ENCODE assay signal across 9 mouse cellular contexts in genomic region chr16:17803675-17804448, GRCm38 (mm10). TPM values are rescaled to one million over a fixed set of nuclear protein-coding genes. Genes with fewer than 3 reads are reported as not detected.
A peak's percentile ranks its signal among the peaks of the same experiment; 100 is the strongest.
DNase-seq lines count a peak whose midpoint lies in the region; ATAC-seq and TF ChIP-seq lines count a peak whose summit lies in the region.
"Had no signal": no experiment of that assay in that cellular context is flagged by ENCODE, and none has a peak within 500 bp of the region (broad histone marks: within the 10 kb centered on the region; RNA-seq: fewer than 3 reads in every experiment).

No protein-coding gene starts in this region.

- peaks cover 12% of the 10 kb centered on the region for H3K36me3 ChIP-seq in kidney, embryonic 14.5 days (ENCODE audit: control insufficient read depth, insufficient read depth, low read length)
- peaks cover 33% of the 10 kb centered on the region for H3K36me3 ChIP-seq in embryonic facial prominence, embryonic 10.5 days (replicated peaks)
- no peaks in the 10 kb centered on the region for H3K36me3 ChIP-seq in hindbrain, embryonic 16.5 days (ENCODE audit: control insufficient read depth, insufficient read depth, low read length)
- no peaks in the 10 kb centered on the region for H3K36me3 ChIP-seq in midbrain, postnatal 0 days (ENCODE audit: insufficient read depth, low read length)

- no peak overlapping the region for H3K27ac ChIP-seq in kidney, embryonic 14.5 days (ENCODE audit: low read depth, low read length)
- peak overlapping the region; percentile 66; the same call in 1 of the 2 replicates for H3K27ac ChIP-seq in embryonic facial prominence, embryonic 10.5 days (replicated peaks)
- H3K27ac ChIP-seq in hindbrain, embryonic 16.5 days (ENCODE audit: low read depth, low read length) = no peak overlapping the region
- no peak overlapping the region for H3K27ac ChIP-seq in midbrain, postnatal 0 days (ENCODE audit: low read depth, low read length)

- H3K9ac ChIP-seq in kidney, embryonic 14.5 days (ENCODE audit: low read depth, low read length) = 0 out of 2 replicates have a peak overlapping the region, but pooled peaks have one; percentile 18
- H3K9ac ChIP-seq in hindbrain, embryonic 16.5 days (ENCODE audit: low read depth, low read length) = peak overlapping the region; percentile 48; the same call in 1 of the 2 replicates
- H3K9ac ChIP-seq in midbrain, postnatal 0 days (replicated peaks; ENCODE audit: low read length, poor library complexity, severe bottlenecking) = 0 out of 2 replicates have a peak overlapping the region, but pooled peaks have one; percentile 24

- TF ChIP-seq CTCF in midbrain, postnatal 0 days (IDR thresholded peaks at IDR 0.05) = no peak

- peak overlapping the region; percentile 50 for H3K4me2 ChIP-seq in kidney, embryonic 14.5 days (replicated peaks; ENCODE audit: low read depth, low read length)
- H3K4me2 ChIP-seq in hindbrain, embryonic 16.5 days (ENCODE audit: low read length) = peak overlapping the region; percentile 75
- peak overlapping the region; percentile 75 for H3K4me2 ChIP-seq in midbrain, postnatal 0 days (ENCODE audit: low read depth, low read length, poor library complexity, severe bottlenecking)

- no peak for DNase-seq in kidney, adult 11 months
- DNase-seq in embryonic facial prominence, embryonic 10.5 days (ENCODE audit: low spot score) = no peak
- DNase-seq in midbrain, postnatal 0 days (ENCODE audit: low spot score) = no peak
- DNase-seq in thymus, postnatal 0 days (ENCODE audit: low spot score) = no peak
- no peak for DNase-seq in kidney, adult 8-10 months

- H3K4me3 ChIP-seq in kidney, embryonic 14.5 days (ENCODE audit: low read length) = peak overlapping the region; percentile 33
- peak overlapping the region; percentile 56 for H3K4me3 ChIP-seq in embryonic facial prominence, embryonic 10.5 days
- peak overlapping the region; percentile 43 for H3K4me3 ChIP-seq in hindbrain, embryonic 16.5 days (ENCODE audit: low read length)
- peak overlapping the region; percentile 41 for H3K4me3 ChIP-seq in midbrain, postnatal 0 days (ENCODE audit: low read depth, low read length)
- H3K4me3 ChIP-seq: myocyte had no signal

- H3K4me1 ChIP-seq in kidney, embryonic 14.5 days (ENCODE audit: control insufficient read depth, insufficient read depth, low read length) = peaks cover 51% of the 10 kb centered on the region
- peaks cover 90% of the 10 kb centered on the region for H3K4me1 ChIP-seq in embryonic facial prominence, embryonic 10.5 days
- peaks cover 42% of the 10 kb centered on the region for H3K4me1 ChIP-seq in hindbrain, embryonic 16.5 days (ENCODE audit: control insufficient read depth, insufficient read depth, low read depth, low read length)
- peaks cover 31% of the 10 kb centered on the region for H3K4me1 ChIP-seq in midbrain, postnatal 0 days (ENCODE audit: insufficient read depth, low read length)

- peaks cover 68% of the 10 kb centered on the region for H3K27me3 ChIP-seq in kidney, embryonic 14.5 days (ENCODE audit: control insufficient read depth, insufficient read depth, low read length)
- H3K27me3 ChIP-seq in embryonic facial prominence, embryonic 10.5 days (replicated peaks; ENCODE audit: low read depth, poor library complexity, severe bottlenecking) = peaks cover 96% of the 10 kb centered on the region
- peaks cover 60% of the 10 kb centered on the region for H3K27me3 ChIP-seq in hindbrain, embryonic 16.5 days (replicated peaks; ENCODE audit: control insufficient read depth, insufficient read depth, low read length)
- peaks cover 67% of the 10 kb centered on the region for H3K27me3 ChIP-seq in midbrain, postnatal 0 days (ENCODE audit: insufficient read depth, low read length)

- ATAC-seq in kidney, embryonic 14.5 days (ENCODE audit: low FRiP score, low TSS enrichment) = no peak
- no peak for ATAC-seq in hindbrain, embryonic 16.5 days
- no peak for ATAC-seq in midbrain, postnatal 0 days (ENCODE audit: low FRiP score)
- ATAC-seq in cerebellum, adult (ENCODE audit: insufficient number of reproducible peaks, low FRiP score, low TSS enrichment) = no peak

- H3K9me3 ChIP-seq in kidney, embryonic 14.5 days (ENCODE audit: control insufficient read depth, low read length) = no peaks in the 10 kb centered on the region
- H3K9me3 ChIP-seq in embryonic facial prominence, embryonic 10.5 days = no peaks in the 10 kb centered on the region
- H3K9me3 ChIP-seq in hindbrain, embryonic 16.5 days (ENCODE audit: control insufficient read depth, low read length) = no peaks in the 10 kb centered on the region
- no peaks in the 10 kb centered on the region for H3K9me3 ChIP-seq in midbrain, postnatal 0 days (ENCODE audit: low read length)

- WGBS in kidney, embryonic 14.5 days = 21% methylated on average over 33 of the region's 33 CpGs
- 10% methylated on average over 33 of the region's 33 CpGs for WGBS in embryonic facial prominence, embryonic 10.5 days
- WGBS in hindbrain, embryonic 16.5 days = 9% methylated on average over 33 of the region's 33 CpGs
- WGBS in midbrain, postnatal 0 days = 9% methylated on average over 33 of the region's 33 CpGs

RNA-seq across cellular contexts. Expression of gene Scarf2, which starts 6.8 kb away (rescaled TPM):
- polyA plus RNA-seq in kidney, embryonic 14.5 days (2014; fragmentation: Nextera tagmentation; extraction: Ambion mirVana) = 17.2 and 19.6 TPM in 2 replicates
- polyA plus RNA-seq in embryonic facial prominence, embryonic 10.5 days (2016; fragmentation: Nextera tagmentation; extraction: Ambion mirVana) = 9.3 and 10.5 TPM in 2 replicates
- polyA plus RNA-seq in hindbrain, embryonic 16.5 days (2015; fragmentation: Nextera tagmentation; extraction: Ambion mirVana) = 1.4 TPM in 2 replicates
- total RNA-seq in midbrain, postnatal 0 days (2014; rRNA removed) = 8.5 and 12.6 TPM in 2 replicates
- polyA plus RNA-seq in midbrain, postnatal 0 days (2015; fragmentation: Nextera tagmentation; extraction: Ambion mirVana) = 2.1 and 2.4 TPM in 2 replicates
- polyA plus RNA-seq in thymus, postnatal 0 days (2015; fragmentation: Nextera tagmentation; extraction: Ambion mirVana) = 3.6 and 4.3 TPM in 2 replicates

RNA-seq across cellular contexts. Expression of gene B830017H08Rik, which starts 29.1 kb away (rescaled TPM):
- not detected in 2 replicates for polyA plus RNA-seq in kidney, embryonic 14.5 days (2014; fragmentation: Nextera tagmentation; extraction: Ambion mirVana)
- polyA plus RNA-seq in embryonic facial prominence, embryonic 10.5 days (2016; fragmentation: Nextera tagmentation; extraction: Ambion mirVana) = not detected in 2 replicates
- 3.3 and 3.9 TPM in 2 replicates for polyA plus RNA-seq in hindbrain, embryonic 16.5 days (2015; fragmentation: Nextera tagmentation; extraction: Ambion mirVana)
- 7.0 and 13.5 TPM in 2 replicates for total RNA-seq in midbrain, postnatal 0 days (2014; rRNA removed)
- 7.8 and 8.5 TPM in 2 replicates for polyA plus RNA-seq in midbrain, postnatal 0 days (2015; fragmentation: Nextera tagmentation; extraction: Ambion mirVana)
- not detected in 2 replicates for polyA plus RNA-seq in thymus, postnatal 0 days (2015; fragmentation: Nextera tagmentation; extraction: Ambion mirVana)

RNA-seq across cellular contexts. Expression of gene Car15, which starts 34.3 kb away (rescaled TPM):
- 2.7 and 2.9 TPM in 2 replicates for polyA plus RNA-seq in kidney, embryonic 14.5 days (2014; fragmentation: Nextera tagmentation; extraction: Ambion mirVana)
- polyA plus RNA-seq in embryonic facial prominence, embryonic 10.5 days (2016; fragmentation: Nextera tagmentation; extraction: Ambion mirVana) = 2.5 and 4.1 TPM in 2 replicates
- 3.5 and 3.8 TPM in 2 replicates for polyA plus RNA-seq in hindbrain, embryonic 16.5 days (2015; fragmentation: Nextera tagmentation; extraction: Ambion mirVana)
- 2.4 and 12.8 TPM in 2 replicates for total RNA-seq in midbrain, postnatal 0 days (2014; rRNA removed)
- 1.7 and 2.0 TPM in 2 replicates for polyA plus RNA-seq in midbrain, postnatal 0 days (2015; fragmentation: Nextera tagmentation; extraction: Ambion mirVana)
- polyA plus RNA-seq in thymus, postnatal 0 days (2015; fragmentation: Nextera tagmentation; extraction: Ambion mirVana) = 0.83 and 1.3 TPM in 2 replicates

RNA-seq across cellular contexts. Expression of gene Klhl22, which starts 44.4 kb away (rescaled TPM):
- 42.6 and 70.3 TPM in 2 replicates for polyA plus RNA-seq in kidney, embryonic 14.5 days (2014; fragmentation: Nextera tagmentation; extraction: Ambion mirVana)
- 64.9 and 72.8 TPM in 2 replicates for polyA plus RNA-seq in embryonic facial prominence, embryonic 10.5 days (2016; fragmentation: Nextera tagmentation; extraction: Ambion mirVana)
- 90.2 and 98.7 TPM in 2 replicates for polyA plus RNA-seq in hindbrain, embryonic 16.5 days (2015; fragmentation: Nextera tagmentation; extraction: Ambion mirVana)
- 150 and 156 TPM in 2 replicates for total RNA-seq in midbrain, postnatal 0 days (2014; rRNA removed)
- 79.3 and 82.6 TPM in 2 replicates for polyA plus RNA-seq in midbrain, postnatal 0 days (2015; fragmentation: Nextera tagmentation; extraction: Ambion mirVana)
- polyA plus RNA-seq in thymus, postnatal 0 days (2015; fragmentation: Nextera tagmentation; extraction: Ambion mirVana) = 27.6 and 30.2 TPM in 2 replicates
